In genomic region chr11:100320172-100320630, GRCm38 (mm10) we compare ENCODE assay signal across 1 mouse cellular context.
TF ChIP-seq lines count a peak whose summit lies in the region.

No protein-coding gene starts in this region.

TF ChIP-seq in CH12.LX, 34 proteins besides CTCF, POLR2A, EP300 and RAD21:
- peak; percentile 97 for TF ChIP-seq MYC (IDR thresholded peaks at IDR 0.05; ENCODE audit: low read depth, low read length)
- peak; percentile 56; the same call in 1 of the 2 replicates for TF ChIP-seq GABPA (IDR thresholded peaks at IDR 0.05; ENCODE audit: insufficient replicate concordance, low read depth, low read length)
- TF ChIP-seq TBP (conservative IDR thresholded peaks at IDR 0.05; ENCODE audit: low read depth, low read length) = 0 out of 2 replicates have a peak, but pooled peaks have one; percentile 19
- peak; percentile 91 for TF ChIP-seq SIN3A (IDR thresholded peaks at IDR 0.05; ENCODE audit: low read length)
- peak; percentile 90 for TF ChIP-seq TCF12 (IDR thresholded peaks at IDR 0.05; ENCODE audit: low read depth, low read length)
- peak; percentile 85 for TF ChIP-seq ETS1 (conservative IDR thresholded peaks at IDR 0.05; ENCODE audit: low read depth, low read length)
- no peak for TF ChIP-seq JUN (IDR thresholded peaks at IDR 0.05; ENCODE audit: insufficient read depth, low read depth, low read length)
- peak; percentile 98 for TF ChIP-seq ZMIZ1 (IDR thresholded peaks at IDR 0.05; ENCODE audit: low read depth, low read length)
- TF ChIP-seq KAT2A (IDR thresholded peaks at IDR 0.05; ENCODE audit: insufficient replicate concordance, low read length) = peak; percentile 84; the same call in 1 of the 2 replicates
- no peak for TF ChIP-seq MAFK (IDR thresholded peaks at IDR 0.05; ENCODE audit: insufficient replicate concordance, low read length)
- TF ChIP-seq JUND (conservative IDR thresholded peaks at IDR 0.05; ENCODE audit: low read depth, low read length) = no peak
- peak; percentile 36; the same call in 1 of the 2 replicates for TF ChIP-seq UBTF (IDR thresholded peaks at IDR 0.05; ENCODE audit: low read depth, low read length)
- TF ChIP-seq E2F4 (IDR thresholded peaks at IDR 0.05; ENCODE audit: insufficient replicate concordance, low read depth, low read length) = peak; percentile 95; the same call in 1 of the 2 replicates
- no peak for TF ChIP-seq SMC3 (IDR thresholded peaks at IDR 0.05; ENCODE audit: low read depth, low read length)
- peak; percentile 99 for TF ChIP-seq BHLHE40 (IDR thresholded peaks at IDR 0.05; ENCODE audit: low read depth, low read length)
- TF ChIP-seq ELF1 (IDR thresholded peaks at IDR 0.05; ENCODE audit: low read depth, low read length) = peak; percentile 94
- no peak for TF ChIP-seq ZKSCAN1 (IDR thresholded peaks at IDR 0.05; ENCODE audit: borderline replicate concordance, low read depth, low read length)
- no peak for TF ChIP-seq ZNF384 (IDR thresholded peaks at IDR 0.05; ENCODE audit: low read depth, low read length)
- peak; percentile 94; the same call in 1 of the 2 replicates for TF ChIP-seq POLR2AphosphoS2 (IDR thresholded peaks at IDR 0.05; ENCODE audit: low read depth, low read length)
- peak; percentile 83 for TF ChIP-seq IRF4 (IDR thresholded peaks at IDR 0.05; ENCODE audit: low read depth, low read length)
- peak; percentile 68 for TF ChIP-seq NRF1 (IDR thresholded peaks at IDR 0.05; ENCODE audit: low read depth, low read length)
- peak; percentile 91 for TF ChIP-seq USF2 (conservative IDR thresholded peaks at IDR 0.05; ENCODE audit: low read depth, low read length)
- TF ChIP-seq HCFC1 (IDR thresholded peaks at IDR 0.05; ENCODE audit: low read depth, low read length) = peak; percentile 82
- TF ChIP-seq MEF2A (IDR thresholded peaks at IDR 0.05; ENCODE audit: borderline replicate concordance, low read depth, low read length) = peak; percentile 83
- no peak for TF ChIP-seq ZC3H11A (IDR thresholded peaks at IDR 0.05; ENCODE audit: low read depth, low read length)
- TF ChIP-seq CHD2 (IDR thresholded peaks at IDR 0.05; ENCODE audit: low read length) = peak; percentile 55; the same call in 1 of the 2 replicates
- 0 out of 2 replicates have a peak, but pooled peaks have one; percentile 35 for TF ChIP-seq CHD1 (IDR thresholded peaks at IDR 0.05; ENCODE audit: low read depth, low read length)
- peak; percentile 99 for TF ChIP-seq MAX (IDR thresholded peaks at IDR 0.05; ENCODE audit: low read length)
- peak; percentile 91 for TF ChIP-seq NELFE (IDR thresholded peaks at IDR 0.05; ENCODE audit: low read depth, low read length)
- peak; percentile 71; the same call in 1 of the 2 replicates for TF ChIP-seq RCOR1 (conservative IDR thresholded peaks at IDR 0.05; ENCODE audit: low read depth, low read length)
- TF ChIP-seq MXI1 (IDR thresholded peaks at IDR 0.05; ENCODE audit: low read depth, low read length) = peak; percentile 97
- peak; percentile 99 for TF ChIP-seq MAZ (IDR thresholded peaks at IDR 0.05; ENCODE audit: low read depth, low read length)
- no peak for TF ChIP-seq PAX5 (IDR thresholded peaks at IDR 0.05; ENCODE audit: low read length)
- peak; percentile 95 for TF ChIP-seq USF1 (IDR thresholded peaks at IDR 0.05; ENCODE audit: low read depth, low read length)
